Mouse (Mus musculus): ENCODE results near the gene Agbl4. TPM values are rescaled to one million over a fixed set of nuclear protein-coding genes. Genes with fewer than 3 reads are reported as not detected.

Gene Agbl4
- polyA plus RNA-seq, 3 experiments from 2014 or later: not detected

DNA sequence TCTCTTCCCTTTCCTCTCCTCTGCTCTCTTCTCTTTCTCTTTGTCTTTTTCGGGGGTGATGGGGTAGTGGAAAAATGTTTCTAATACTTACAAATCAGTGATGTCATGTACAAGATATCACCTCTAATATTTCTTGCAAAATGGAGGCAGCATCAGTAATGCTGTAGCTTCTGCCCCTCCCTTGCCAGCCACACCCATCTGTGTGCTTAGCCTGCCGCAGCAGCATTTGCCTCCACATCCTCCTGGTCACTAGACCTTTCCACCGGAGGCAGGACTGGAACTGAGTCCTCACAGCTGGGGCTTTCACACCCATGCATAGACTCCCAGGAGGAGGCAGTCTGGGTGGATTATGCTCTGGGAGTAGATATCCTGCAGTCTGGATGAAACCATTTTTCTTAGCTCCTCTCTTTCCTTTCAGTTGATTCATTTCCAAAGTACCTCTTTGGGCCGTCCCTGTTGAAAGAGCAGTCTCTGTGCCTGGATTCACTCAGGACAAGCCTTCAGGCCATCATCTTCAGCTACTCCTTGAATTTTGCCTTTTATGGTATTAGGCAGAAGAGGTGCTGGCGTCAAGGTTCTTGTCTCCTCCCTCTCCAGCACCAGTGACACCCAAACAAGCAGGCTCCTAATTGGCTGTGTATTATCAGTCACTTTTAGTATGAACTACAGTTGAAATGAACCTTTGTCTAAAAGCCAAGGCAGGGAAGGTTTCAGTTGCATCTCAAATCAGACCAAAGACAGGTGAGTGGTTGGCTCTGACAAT, 1105.7 kb downstream of the Agbl4 start:
- no peak for ATAC-seq

DNA sequence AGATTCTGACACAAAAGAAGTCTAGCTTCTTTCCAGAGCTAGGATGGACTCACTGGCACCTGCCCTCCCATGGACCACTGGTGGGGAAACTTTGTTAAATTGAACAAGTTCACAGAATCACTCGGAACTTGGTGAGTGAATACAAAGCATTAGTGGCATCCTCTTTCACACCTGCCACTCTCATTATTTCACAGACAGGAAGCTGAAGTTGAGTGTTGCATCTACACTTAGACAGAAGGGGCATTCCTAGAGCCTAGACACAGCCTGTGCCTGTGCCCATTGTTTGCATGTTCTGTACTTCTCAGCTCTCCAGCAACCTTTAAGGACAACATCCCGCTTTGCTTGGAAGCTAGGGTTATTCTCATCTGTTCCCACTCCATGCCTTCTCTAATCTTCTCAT, 1107.5 kb downstream of the Agbl4 start:
- ATAC-seq: no peak

DNA sequence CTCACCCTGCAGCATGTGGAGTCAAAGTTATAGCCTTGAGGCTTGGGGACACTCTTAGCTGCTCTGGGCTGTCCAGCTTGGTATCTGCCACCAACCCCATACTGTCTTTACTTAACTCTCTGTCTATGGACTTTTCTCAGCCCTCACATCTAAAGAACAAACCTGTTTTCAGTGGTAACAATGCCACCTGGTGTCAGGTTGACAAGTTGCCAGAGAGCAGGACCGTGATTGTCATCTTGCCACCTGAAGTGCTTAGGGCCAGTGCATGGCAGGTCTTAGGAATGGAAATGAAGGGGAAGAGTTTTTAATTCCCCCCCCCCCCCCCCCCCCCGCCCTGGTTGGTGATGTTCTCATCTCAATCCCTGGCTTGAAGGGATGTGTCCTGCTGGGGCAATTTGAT, 1112.7 kb downstream of the Agbl4 start:
- no peak for ATAC-seq

DNA sequence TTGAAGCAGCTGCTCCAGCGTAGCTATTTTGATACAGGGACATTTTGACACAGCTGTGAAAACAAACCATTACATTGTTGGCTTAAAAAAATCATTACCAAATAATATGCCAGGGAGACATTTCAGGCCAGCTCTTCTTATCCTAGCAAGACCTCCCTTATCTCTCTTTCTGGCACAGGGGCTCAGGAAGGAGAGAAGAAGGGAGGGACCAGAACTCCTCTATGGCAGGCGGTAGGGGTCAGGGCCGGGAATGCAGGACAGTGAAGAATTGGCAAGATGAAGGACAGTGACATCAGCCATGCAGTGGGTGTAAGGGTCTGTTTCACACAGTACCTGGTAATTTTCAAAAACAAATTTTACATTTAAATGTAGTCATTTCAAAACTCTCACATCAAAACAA, 1116.5 kb downstream of the Agbl4 start:
- no peak for ATAC-seq

DNA sequence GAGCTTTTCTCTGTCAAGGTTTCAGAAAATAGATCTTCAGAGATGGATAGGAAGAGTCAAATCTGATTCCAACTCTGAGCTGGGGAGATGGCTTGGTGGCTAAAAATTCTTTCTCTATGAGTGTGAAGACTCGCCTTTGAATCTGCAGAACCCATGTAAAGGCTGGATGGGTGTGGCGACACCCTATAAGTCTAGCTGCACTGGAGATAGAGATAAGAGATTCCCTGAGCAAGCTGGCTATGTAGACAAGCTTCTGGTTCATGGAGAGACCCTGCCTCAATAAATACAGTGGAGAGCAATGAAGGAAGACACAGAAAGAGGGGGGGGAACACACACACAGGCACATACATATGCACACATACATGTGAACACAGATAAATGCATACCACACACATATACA, 1118.7 kb downstream of the Agbl4 start:
- ATAC-seq: no peak

GRCm38 (mm10) chr4:111517063-111517792, 1119.8 kb downstream of the Agbl4 start:
- no peak for ATAC-seq

- no peak for ATAC-seq
Measured at GRCm38 (mm10) chr4:111518191-111518590, 1120.7 kb downstream of the Agbl4 start.

DNA sequence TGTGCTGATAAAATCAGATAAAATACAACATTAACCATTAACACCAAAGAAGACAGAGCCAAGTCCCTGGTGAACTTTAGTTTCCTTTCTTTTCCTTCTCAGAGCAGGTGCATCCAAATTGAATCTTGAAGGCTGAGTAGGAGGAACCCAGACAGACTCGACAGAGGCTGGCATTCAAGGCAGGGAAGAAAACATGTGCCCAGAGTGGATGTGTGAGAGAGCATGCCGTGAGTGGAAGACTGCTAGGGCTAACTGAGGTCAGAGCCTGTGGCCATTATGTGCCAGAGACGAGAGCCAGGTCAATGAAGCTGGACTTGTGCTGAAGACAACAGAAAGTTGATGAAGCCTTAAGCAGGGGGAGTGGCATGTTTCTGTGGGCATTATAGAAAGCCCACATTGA, 1121.8 kb downstream of the Agbl4 start:
- ATAC-seq: no peak

DNA sequence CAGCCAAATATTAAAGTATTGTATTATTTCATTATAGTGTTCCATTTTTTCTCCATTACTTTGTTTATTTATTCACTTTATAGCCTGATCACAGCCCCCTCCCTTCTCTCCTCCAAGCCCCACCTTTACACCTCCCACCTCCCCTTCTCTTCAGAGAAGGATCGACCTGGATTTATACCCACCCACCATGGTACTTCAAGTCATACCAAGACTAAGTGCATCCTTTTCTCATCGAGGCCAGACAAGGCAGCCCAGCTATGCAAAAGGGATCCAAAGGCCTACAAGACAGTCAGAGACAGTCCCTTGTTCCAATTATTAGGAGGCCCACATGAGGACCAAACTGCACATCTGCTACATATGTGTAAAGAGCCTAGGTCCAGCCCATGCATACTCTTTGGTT, 1122.5 kb downstream of the Agbl4 start:
- no peak for ATAC-seq

DNA sequence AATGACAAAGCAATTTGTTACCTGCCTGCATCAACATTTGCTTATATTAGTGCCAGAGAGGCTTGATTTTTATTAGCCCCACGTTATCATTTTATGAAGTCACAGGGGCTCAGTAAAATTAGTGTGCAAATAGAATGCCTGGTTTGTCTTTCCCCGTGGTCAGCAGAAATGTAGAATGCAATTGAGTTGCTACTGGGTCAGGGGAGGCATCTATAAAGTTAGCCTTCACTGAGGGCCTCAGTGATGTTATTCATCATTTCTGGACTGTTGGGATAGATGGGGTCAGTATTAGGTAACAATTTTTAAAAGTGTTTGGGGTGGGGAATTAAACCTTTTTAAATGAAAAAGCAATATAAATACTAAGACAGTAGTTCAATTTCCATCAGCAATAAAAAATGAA, 1125.5 kb downstream of the Agbl4 start:
- ATAC-seq: no peak

DNA sequence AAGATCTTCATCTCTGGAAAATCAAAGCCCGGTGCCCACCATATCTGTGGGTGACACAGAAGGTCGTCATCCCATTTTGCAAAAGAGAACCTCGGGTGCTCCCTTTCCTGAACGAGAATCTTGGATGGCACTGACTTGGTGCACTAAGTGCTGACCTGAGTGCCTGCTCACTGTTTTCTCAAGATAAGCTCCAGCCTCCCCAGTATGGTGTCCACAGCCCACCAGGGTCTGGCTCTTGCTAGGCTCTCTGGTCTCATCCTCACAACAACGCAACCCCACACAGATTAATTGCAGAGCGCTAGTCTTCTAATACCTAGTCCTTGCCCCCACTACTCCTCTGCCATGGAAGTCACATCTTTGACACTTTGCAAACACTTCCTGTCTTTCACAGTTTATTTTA, 1131.5 kb downstream of the Agbl4 start:
- ATAC-seq: no peak

- ATAC-seq: no peak
Measured at GRCm38 (mm10) chr4:111529996-111530395, 1132.5 kb downstream of the Agbl4 start.

DNA sequence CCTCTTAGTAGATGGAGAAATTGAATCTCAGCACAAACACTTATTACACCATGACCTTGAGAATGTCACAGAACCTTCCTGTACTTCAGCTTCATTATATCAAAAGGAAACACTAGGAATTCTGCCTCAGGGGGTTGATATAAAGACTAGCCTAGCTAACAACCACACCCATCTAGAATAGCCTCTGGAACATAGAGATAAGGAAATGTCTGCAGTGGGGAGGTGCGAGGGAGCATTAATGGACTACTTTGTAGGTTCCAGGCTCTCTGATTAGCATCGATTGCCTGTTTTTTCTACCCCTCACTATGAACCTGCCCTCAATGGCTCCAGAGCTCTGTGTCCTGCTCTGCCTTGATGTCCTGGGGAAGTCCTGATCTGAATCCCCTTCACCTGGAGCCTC, 1133.1 kb downstream of the Agbl4 start:
- ATAC-seq: no peak

DNA sequence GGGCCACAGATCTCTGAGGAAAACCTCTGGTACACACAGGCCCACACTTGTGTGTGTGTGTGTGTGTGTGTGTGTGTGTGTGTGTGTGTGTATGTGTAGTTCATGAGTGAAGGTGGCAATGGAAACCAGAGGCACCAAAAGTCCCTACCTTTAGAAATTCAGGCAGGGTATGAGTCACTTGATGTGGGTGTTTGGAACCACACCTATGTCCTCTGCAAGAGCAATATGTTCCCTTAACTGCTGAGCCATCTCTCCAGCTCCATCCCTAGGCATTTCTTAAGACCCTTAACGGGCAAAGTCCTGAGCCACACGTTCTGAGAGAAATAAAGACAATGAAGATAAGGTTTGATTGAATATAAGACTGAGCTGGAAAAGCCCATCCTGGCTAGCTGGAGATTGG, 1147.2 kb downstream of the Agbl4 start:
- no peak for ATAC-seq

- ATAC-seq: no peak
Measured at GRCm38 (mm10) chr4:111546009-111546408, 1148.5 kb downstream of the Agbl4 start.

DNA sequence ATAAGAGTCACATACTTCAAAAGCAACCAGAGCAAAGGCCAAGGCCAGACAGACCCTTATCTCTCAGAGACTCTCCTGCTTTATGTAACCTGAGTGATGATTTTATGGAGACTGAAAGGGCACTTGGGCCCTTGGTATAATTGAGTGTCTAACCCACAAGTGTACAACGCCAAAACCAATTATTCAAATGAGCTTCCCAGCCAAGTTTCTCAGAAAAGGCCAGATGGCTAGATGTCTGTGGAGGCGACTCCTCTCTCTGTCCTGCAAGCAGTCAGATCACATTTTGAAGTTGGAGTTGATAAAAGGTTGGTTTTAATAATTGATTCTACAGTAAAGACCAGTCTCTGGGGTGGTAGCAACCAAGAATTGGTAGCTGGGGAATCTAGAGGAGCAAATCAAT, 1158.0 kb downstream of the Agbl4 start:
- ATAC-seq: no peak

DNA sequence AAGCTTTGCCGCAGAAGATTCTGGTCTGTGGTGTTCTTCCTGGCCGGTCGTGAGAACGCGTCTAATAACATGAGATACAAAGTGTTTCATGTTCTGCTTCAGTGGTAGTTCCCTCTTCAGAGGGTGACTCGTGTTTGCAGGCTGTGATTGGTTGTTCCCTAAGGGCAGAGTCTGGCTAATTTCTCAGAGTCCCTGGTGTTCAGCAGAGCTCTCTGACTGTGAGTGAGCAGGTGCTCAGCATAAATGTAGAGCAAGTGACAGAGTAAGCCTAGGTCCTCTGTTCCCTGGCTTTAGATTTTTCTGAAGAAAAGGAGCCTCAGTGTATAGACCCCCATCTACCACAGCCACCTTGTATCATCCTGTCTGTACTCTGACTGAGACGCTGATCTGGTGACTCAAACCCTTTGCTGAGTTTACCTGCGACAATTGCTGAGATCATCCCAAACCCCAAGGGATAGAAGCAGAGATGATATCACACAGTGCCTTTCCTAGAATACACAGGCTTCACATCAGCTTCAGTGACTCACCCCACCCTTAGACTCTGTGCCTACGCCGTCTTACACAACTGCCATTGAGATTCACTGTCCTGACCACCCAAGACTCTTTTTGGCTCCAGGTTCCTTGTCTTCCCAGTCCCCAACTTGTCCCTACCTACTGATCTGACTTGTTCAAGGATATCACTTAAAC, 1179.8 kb downstream of the Agbl4 start:
- no peak for ATAC-seq

GRCm38 (mm10) chr4:111579115-111579862, 1181.8 kb downstream of the Agbl4 start:
- no peak for ATAC-seq

DNA sequence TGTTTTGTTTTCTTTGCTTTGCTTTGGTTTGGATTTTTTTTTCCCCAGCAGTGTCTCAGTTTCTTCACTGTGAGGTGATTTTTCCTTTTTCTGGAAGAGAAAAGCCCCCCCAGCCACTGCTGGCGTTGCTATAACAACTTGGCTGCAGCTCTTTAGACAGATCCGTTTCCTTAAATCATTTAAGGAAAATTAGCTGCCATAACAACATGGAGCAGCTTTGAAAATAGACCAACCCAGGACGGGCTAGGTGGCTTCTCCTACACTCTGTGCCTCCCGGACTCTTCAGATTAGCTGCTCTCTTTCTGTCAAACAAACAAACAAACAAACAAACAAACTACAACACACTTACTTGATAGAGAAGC, 1182.4 kb downstream of the Agbl4 start:
- ATAC-seq: no peak

GRCm38 (mm10) chr4:111580239-111580638, 1182.8 kb downstream of the Agbl4 start:
- ATAC-seq: no peak

GRCm38 (mm10) chr4:111583562-111584237, 1186.2 kb downstream of the Agbl4 start:
- ATAC-seq: no peak

GRCm38 (mm10) chr4:111584286-111584685, 1186.8 kb downstream of the Agbl4 start:
- ATAC-seq: no peak

Data from inflammation-experienced regulatory T-cells, adult 6 months (primary cell).